Mouse (Mus musculus) embryonic fibroblast, embryonic 13.5 days (primary cell): ENCODE measurements at regions not wholly inside any gene's neighbourhood (a gene's known extent, or its start where the extent isn't known, plus 50 kb on each side); places are given as distances from the start of the nearest gene placed in this dataset.

Experiments
- CTCF ChIP-seq: IDR thresholded peaks from 2 replicates; pipeline ENCODE4 v1.5.1; 2011; ENCODE audit warnings: mild to moderate bottlenecking, control low read depth, low read length, moderate library complexity, borderline replicate concordance; ENCODE audit not compliant: insufficient read depth
- POLR2A ChIP-seq: IDR thresholded peaks from 2 replicates; pipeline ENCODE4 v1.6.1; 2011; ENCODE audit warnings: low read depth, mild to moderate bottlenecking, control low read depth, low read length, moderate library complexity

DNA sequence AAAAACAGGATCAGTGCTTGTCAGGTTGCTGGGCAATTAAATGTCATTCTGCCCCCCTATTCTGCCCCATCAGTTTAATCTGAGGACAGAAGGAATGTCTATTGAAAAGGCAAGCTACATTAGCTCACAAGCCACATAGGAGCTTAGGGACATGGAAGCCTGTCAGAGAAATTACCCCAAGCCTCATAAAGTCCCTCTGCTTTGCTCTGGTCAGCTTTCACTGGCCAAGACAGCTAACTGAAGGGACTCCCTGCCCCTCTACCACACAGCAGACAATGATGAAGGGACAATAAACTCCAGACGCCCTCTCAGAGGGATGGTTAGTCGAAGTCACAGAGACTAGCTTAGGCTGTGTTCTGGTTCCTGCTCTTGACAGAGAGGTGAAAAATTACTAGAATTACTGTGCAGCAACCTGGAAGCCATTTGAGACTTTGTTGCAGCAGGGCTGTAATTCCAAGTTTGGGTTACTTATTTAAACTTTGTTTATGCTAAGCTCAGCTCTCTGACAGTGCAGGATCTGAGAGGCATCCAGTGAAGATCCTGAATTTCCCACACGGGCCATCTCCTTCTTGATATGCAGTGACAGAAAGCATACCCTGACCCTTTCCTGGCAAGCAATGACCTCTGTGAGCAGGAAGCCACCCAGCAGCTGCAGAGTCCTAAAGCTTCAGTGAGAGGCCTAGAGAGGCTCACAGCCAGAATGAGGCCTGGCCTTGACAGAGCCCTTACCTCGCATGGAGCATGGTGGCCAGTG lies 95.2 kb upstream of the Tmtc1 start:
- TF ChIP-seq CTCF (no peak), POLR2A (no peak)
